Mouse (Mus musculus): ENCODE data around the gene Pld1. TPM values are rescaled to one million over a fixed set of nuclear protein-coding genes. Genes with fewer than 3 reads are reported as not detected.

The Pld1 gene
- polyA plus RNA-seq, 1 experiment from 2014 or later, result 4.5 TPM

- Histone ChIP-seq H3K4me2 (replicated peaks; ENCODE audit: low read depth, low read length) (no peak overlapping the region), H3K9me3 (ENCODE audit: control insufficient read depth, low read length) (no peaks in the 10 kb centered on the region), H3K27ac (ENCODE audit: low read depth, low read length) (no peak overlapping the region), H3K27me3 (ENCODE audit: control insufficient read depth, insufficient read depth, low read length) (no peaks in the 10 kb centered on the region), H3K4me1 (replicated peaks; ENCODE audit: control insufficient read depth, insufficient read depth, low read length) (no peaks in the 10 kb centered on the region), H3K4me3 (ENCODE audit: low read depth, low read length) (no peak overlapping the region), H3K36me3 (ENCODE audit: control insufficient read depth, insufficient read depth, low read length) (no peaks in the 10 kb centered on the region), H3K9ac (ENCODE audit: low read depth, low read length) (no peak overlapping the region)
- WGBS, result 43% methylated on average over 7 of the region's 7 CpGs
- DNase-seq (ENCODE audit: low spot score), result peak; percentile 76
- peak; percentile 56; the same call in 1 of the 2 replicates for ATAC-seq (ENCODE audit: low FRiP score)
Measured at GRCm38 (mm10) chr3:27982436-27983017, 44.0 kb downstream of the Pld1 start.

- no peaks in the 10 kb centered on the region for H3K4me1 ChIP-seq (replicated peaks; ENCODE audit: control insufficient read depth, insufficient read depth, low read length)
- no peaks in the 10 kb centered on the region for H3K36me3 ChIP-seq (ENCODE audit: control insufficient read depth, insufficient read depth, low read length)
- no peak overlapping the region for H3K9ac ChIP-seq (ENCODE audit: low read depth, low read length)
- H3K27me3 ChIP-seq (ENCODE audit: control insufficient read depth, insufficient read depth, low read length), result no peaks in the 10 kb centered on the region
- DNase-seq (ENCODE audit: low spot score), result no peak
- WGBS, result 93% methylated on average over 2 of the region's 2 CpGs
- no peak overlapping the region for H3K4me3 ChIP-seq (ENCODE audit: low read depth, low read length)
- H3K4me2 ChIP-seq (replicated peaks; ENCODE audit: low read depth, low read length), result no peak overlapping the region
- H3K27ac ChIP-seq (ENCODE audit: low read depth, low read length), result no peak overlapping the region
- no peaks in the 10 kb centered on the region for H3K9me3 ChIP-seq (ENCODE audit: control insufficient read depth, low read length)
- ATAC-seq (ENCODE audit: low FRiP score), result no peak
Measured at GRCm38 (mm10) chr3:27983274-27983673, 44.8 kb downstream of the Pld1 start.

- DNase-seq (ENCODE audit: low spot score) (peak; percentile 76), ATAC-seq (ENCODE audit: low FRiP score) (peak; percentile 94)
- H3K27me3 ChIP-seq (ENCODE audit: control insufficient read depth, insufficient read depth, low read length), result no peaks in the 10 kb centered on the region
- H3K4me1 ChIP-seq (replicated peaks; ENCODE audit: control insufficient read depth, insufficient read depth, low read length), result no peaks in the 10 kb centered on the region
- WGBS, result 18% methylated on average over 14 of the region's 14 CpGs
- H3K9me3 ChIP-seq (ENCODE audit: control insufficient read depth, low read length), result no peaks in the 10 kb centered on the region
- H3K36me3 ChIP-seq (ENCODE audit: control insufficient read depth, insufficient read depth, low read length), result no peaks in the 10 kb centered on the region
- H3K27ac ChIP-seq (ENCODE audit: low read depth, low read length), result no peak overlapping the region
- H3K9ac ChIP-seq (ENCODE audit: low read depth, low read length), result no peak overlapping the region
- peak overlapping the region; percentile 12; the same call in 1 of the 2 replicates for H3K4me3 ChIP-seq (ENCODE audit: low read depth, low read length)
- H3K4me2 ChIP-seq (replicated peaks; ENCODE audit: low read depth, low read length), result peak overlapping the region; percentile 34
Measured at GRCm38 (mm10) chr3:27983935-27984577, 45.6 kb downstream of the Pld1 start.

- no peak for DNase-seq (ENCODE audit: low spot score)
- Histone ChIP-seq H3K36me3 (ENCODE audit: control insufficient read depth, insufficient read depth, low read length) (no peaks in the 10 kb centered on the region), H3K9ac (ENCODE audit: low read depth, low read length) (no peak overlapping the region), H3K4me3 (ENCODE audit: low read depth, low read length) (no peak overlapping the region), H3K9me3 (ENCODE audit: control insufficient read depth, low read length) (no peaks in the 10 kb centered on the region), H3K27me3 (ENCODE audit: control insufficient read depth, insufficient read depth, low read length) (no peaks in the 10 kb centered on the region), H3K4me1 (replicated peaks; ENCODE audit: control insufficient read depth, insufficient read depth, low read length) (no peaks in the 10 kb centered on the region), H3K4me2 (replicated peaks; ENCODE audit: low read depth, low read length) (0 out of 2 replicates have a peak overlapping the region, but pooled peaks have one; percentile 14), H3K27ac (ENCODE audit: low read depth, low read length) (no peak overlapping the region)
- 70% methylated on average over 4 of the region's 4 CpGs for WGBS
- ATAC-seq (ENCODE audit: low FRiP score), result no peak
Measured at GRCm38 (mm10) chr3:27984620-27985019, 46.1 kb downstream of the Pld1 start.

GRCm38 (mm10) chr3:27985344-27985743 lies 46.8 kb downstream of the Pld1 start:
- Histone ChIP-seq H3K27me3 (ENCODE audit: control insufficient read depth, insufficient read depth, low read length) (no peaks in the 10 kb centered on the region), H3K4me3 (ENCODE audit: low read depth, low read length) (no peak overlapping the region), H3K4me2 (replicated peaks; ENCODE audit: low read depth, low read length) (no peak overlapping the region), H3K4me1 (replicated peaks; ENCODE audit: control insufficient read depth, insufficient read depth, low read length) (no peaks in the 10 kb centered on the region), H3K36me3 (ENCODE audit: control insufficient read depth, insufficient read depth, low read length) (no peaks in the 10 kb centered on the region), H3K27ac (ENCODE audit: low read depth, low read length) (no peak overlapping the region), H3K9me3 (ENCODE audit: control insufficient read depth, low read length) (no peaks in the 10 kb centered on the region), H3K9ac (ENCODE audit: low read depth, low read length) (no peak overlapping the region)
- no peak for ATAC-seq (ENCODE audit: low FRiP score)
- 96% methylated on average over 5 of the region's 5 CpGs for WGBS
- no peak for DNase-seq (ENCODE audit: low spot score)

GRCm38 (mm10) chr3:27987891-27988536 lies 49.5 kb downstream of the Pld1 start:
- Histone ChIP-seq H3K36me3 (ENCODE audit: control insufficient read depth, insufficient read depth, low read length) (no peaks in the 10 kb centered on the region), H3K9me3 (ENCODE audit: control insufficient read depth, low read length) (no peaks in the 10 kb centered on the region), H3K4me3 (ENCODE audit: low read depth, low read length) (no peak overlapping the region), H3K9ac (ENCODE audit: low read depth, low read length) (no peak overlapping the region), H3K27ac (ENCODE audit: low read depth, low read length) (no peak overlapping the region), H3K27me3 (ENCODE audit: control insufficient read depth, insufficient read depth, low read length) (no peaks in the 10 kb centered on the region), H3K4me2 (replicated peaks; ENCODE audit: low read depth, low read length) (no peak overlapping the region), H3K4me1 (replicated peaks; ENCODE audit: control insufficient read depth, insufficient read depth, low read length) (no peaks in the 10 kb centered on the region)
- DNase-seq (ENCODE audit: low spot score) (no peak), ATAC-seq (ENCODE audit: low FRiP score) (no peak)
- WGBS, result 75% methylated on average over 8 of the region's 8 CpGs

GRCm38 (mm10) chr3:27991100-27991703 lies 52.7 kb downstream of the Pld1 start:
- 77% methylated on average over 2 of the region's 2 CpGs for whole genome bisulfite sequencing
- DNase-seq (ENCODE audit: low spot score), result no peak
- no peak overlapping the region for H3K9ac ChIP-seq (ENCODE audit: low read depth, low read length)

GRCm38 (mm10) chr3:27994175-27994990 lies 55.9 kb downstream of the Pld1 start:
- Histone ChIP-seq H3K27ac (ENCODE audit: low read depth, low read length) (no peak overlapping the region), H3K4me3 (ENCODE audit: low read depth, low read length) (no peak overlapping the region), H3K27me3 (ENCODE audit: control insufficient read depth, insufficient read depth, low read length) (no peaks in the 10 kb centered on the region), H3K9me3 (ENCODE audit: control insufficient read depth, low read length) (no peaks in the 10 kb centered on the region), H3K36me3 (ENCODE audit: control insufficient read depth, insufficient read depth, low read length) (no peaks in the 10 kb centered on the region), H3K9ac (ENCODE audit: low read depth, low read length) (no peak overlapping the region), H3K4me2 (replicated peaks; ENCODE audit: low read depth, low read length) (no peak overlapping the region), H3K4me1 (replicated peaks; ENCODE audit: control insufficient read depth, insufficient read depth, low read length) (no peaks in the 10 kb centered on the region)
- DNase-seq (ENCODE audit: low spot score) (no peak), ATAC-seq (ENCODE audit: low FRiP score) (no peak)
- WGBS, result 92% methylated on average over 8 of the region's 8 CpGs

More at GRCm38 (mm10) chr3:27991100-27991703, 52.7 kb downstream of the Pld1 start:
- no peaks in the 10 kb centered on the region for H3K4me1 ChIP-seq (replicated peaks; ENCODE audit: control insufficient read depth, insufficient read depth, low read length)
- no peaks in the 10 kb centered on the region for H3K36me3 ChIP-seq (ENCODE audit: control insufficient read depth, insufficient read depth, low read length)
- no peak overlapping the region for H3K4me3 ChIP-seq (ENCODE audit: low read depth, low read length)
- H3K4me2 ChIP-seq (replicated peaks; ENCODE audit: low read depth, low read length), result no peak overlapping the region
- no peak for ATAC-seq (ENCODE audit: low FRiP score)
- no peaks in the 10 kb centered on the region for H3K9me3 ChIP-seq (ENCODE audit: control insufficient read depth, low read length)
- H3K27ac ChIP-seq (ENCODE audit: low read depth, low read length), result no peak overlapping the region
- no peaks in the 10 kb centered on the region for H3K27me3 ChIP-seq (ENCODE audit: control insufficient read depth, insufficient read depth, low read length)
